Mouse (Mus musculus) E14TG2a.4 (cell line): ENCODE data around the gene 4930503E14Rik.
"Not testable (repeated sequence)": the region's sequence is repeated elsewhere in the genome, so short reads cannot be mapped to it uniquely, and the experiment has no call there.

Experiments
- H3K27me3 ChIP-seq: 2 replicates; pipeline ENCODE4 v1.6.1; 2014; ENCODE audit warnings: low read length, control low read depth; ENCODE audit not compliant: insufficient read depth
- H3K36me3 ChIP-seq: 2 replicates; pipeline ENCODE4 v1.6.1; 2014; ENCODE audit warnings: low read length, control low read depth; ENCODE audit not compliant: insufficient read depth
- H3K4me1 ChIP-seq: replicated peaks from 2 replicates; pipeline ENCODE4 v1.6.1; 2014; ENCODE audit warnings: low read depth, low read length, control low read depth
- H3K4me3 ChIP-seq: replicated peaks from 2 replicates; pipeline ENCODE4 v1.5.1; 2014; ENCODE audit warnings: mild to moderate bottlenecking, low read length
- H3K9me3 ChIP-seq: 2 replicates; pipeline ENCODE4 v1.6.1; 2014; ENCODE audit warnings: low read length, control low read depth
- CTCF ChIP-seq: conservative IDR thresholded peaks from 2 replicates; pipeline ENCODE4 v1.5.1; 2014; ENCODE audit warnings: low read length
- NANOG ChIP-seq: IDR thresholded peaks from 2 replicates; pipeline ENCODE4 v1.6.1; 2014; ENCODE audit warnings: borderline replicate concordance, low read length, mixed read lengths
- POU5F1 ChIP-seq: IDR thresholded peaks from 2 replicates; pipeline ENCODE4 v1.6.1; 2014; ENCODE audit warnings: low read length, borderline replicate concordance

The 4930503E14Rik gene

DNA sequence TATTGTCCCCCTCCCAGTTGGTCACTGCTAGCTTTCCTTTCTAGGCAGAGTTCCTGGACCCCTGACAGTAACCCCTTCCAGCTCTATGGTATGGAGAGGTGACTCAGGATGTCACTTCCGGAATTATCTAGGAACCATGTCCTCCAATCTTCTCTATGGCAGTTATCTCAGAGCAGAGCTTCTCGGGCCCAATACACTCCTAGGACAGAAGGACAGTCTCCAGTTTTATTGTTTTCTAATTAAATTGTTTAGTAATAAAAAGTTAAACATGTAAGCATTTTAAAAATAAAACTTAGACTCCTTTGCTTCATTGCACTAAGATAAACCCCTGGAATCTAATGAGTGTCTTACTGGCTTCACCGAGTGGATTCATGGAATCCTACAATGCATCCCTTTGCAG lies at the start of gene 4930503E14Rik:
Gene 4930503E14Rik, minus strand, starts transcription at position 101 of the 400 bp plus-strand sequence.
- H3K4me1 ChIP-seq, H3K9me3 ChIP-seq, H3K36me3 ChIP-seq, H3K27me3 ChIP-seq, H3K4me3 ChIP-seq: not testable (repeated sequence)

DNA sequence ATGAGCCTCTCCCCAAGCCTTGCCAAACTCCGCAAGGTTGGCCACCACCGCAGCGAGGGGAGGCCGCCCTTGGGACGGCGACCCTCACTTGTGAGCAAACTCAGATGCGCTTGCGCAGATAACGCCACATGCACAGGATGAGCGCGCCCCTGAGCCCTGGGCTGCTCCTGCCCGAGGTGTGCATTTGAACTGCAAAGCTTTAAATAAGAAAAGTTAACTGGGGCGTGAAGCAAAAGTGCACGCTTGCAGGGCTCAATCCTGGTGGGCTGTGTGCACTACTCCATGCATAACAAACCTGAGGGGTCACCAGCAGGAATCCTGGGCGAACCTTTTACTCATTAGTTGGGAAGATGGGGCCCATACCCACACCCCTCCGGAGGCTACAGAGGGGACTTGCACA lies 35.0 kb upstream of the 4930503E14Rik start:
- Histone ChIP-seq H3K36me3 (no peaks in the 10 kb centered on the region), H3K4me3 (no peak overlapping the region), H3K9me3 (peaks cover 42% of the 10 kb centered on the region), H3K4me1 (no peaks in the 10 kb centered on the region), H3K27me3 (no peaks in the 10 kb centered on the region)
- TF ChIP-seq CTCF (no peak), POU5F1 (no peak), NANOG (no peak)

DNA sequence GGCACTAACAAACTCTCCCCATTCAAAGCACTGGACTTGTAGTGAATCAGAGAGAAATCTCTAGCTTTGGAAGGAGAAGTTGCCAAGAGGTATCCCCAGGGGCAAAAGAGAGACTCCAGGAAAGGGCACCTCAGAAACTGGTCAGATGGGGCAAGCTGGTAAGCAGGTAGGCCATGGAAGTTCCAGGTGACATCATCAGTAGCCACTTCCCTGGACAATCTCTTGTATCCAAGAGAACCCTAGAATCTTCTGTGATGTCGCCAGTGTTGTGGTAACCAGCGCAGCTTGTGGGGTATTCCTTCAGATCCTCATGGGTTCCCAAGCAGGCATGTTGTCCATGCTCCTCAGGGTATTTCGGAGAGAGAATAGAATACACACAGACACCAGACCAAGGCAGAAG lies 15.7 kb downstream of the 4930503E14Rik start, which contains the start of gene Gm8212:
Gene Gm8212, plus strand, starts transcription at position 301 of the 400 bp plus-strand sequence.
- H3K27me3 ChIP-seq, H3K9me3 ChIP-seq, H3K4me3 ChIP-seq, H3K36me3 ChIP-seq, H3K4me1 ChIP-seq: not testable (repeated sequence)

DNA sequence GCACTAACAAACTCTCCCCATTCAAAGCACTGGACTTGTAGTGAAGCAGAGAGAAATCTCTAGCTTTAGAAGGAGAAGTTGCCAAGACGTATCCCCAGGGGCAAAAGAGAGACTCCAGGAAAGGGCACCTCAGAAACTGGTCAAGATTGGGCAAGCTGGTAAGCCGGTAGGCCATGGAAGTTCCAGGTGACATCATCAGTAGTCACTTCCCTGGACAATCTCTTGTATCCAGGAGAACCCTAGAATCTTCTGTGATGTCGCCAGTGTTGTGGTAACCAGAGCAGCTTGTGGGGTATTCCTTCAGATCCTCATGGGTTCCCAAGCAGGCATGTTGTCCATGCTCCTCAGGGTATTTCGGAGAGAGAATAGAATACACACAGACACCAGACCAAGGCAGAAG lies 89.5 kb downstream of the 4930503E14Rik start, which contains the start of gene Gm3327:
Gene Gm3327, plus strand, starts transcription at position 301 of the 400 bp plus-strand sequence.
- not testable (repeated sequence) for H3K36me3 ChIP-seq, H3K9me3 ChIP-seq, H3K4me1 ChIP-seq, H3K4me3 ChIP-seq, H3K27me3 ChIP-seq
